Mouse (Mus musculus): ENCODE results near the gene Ttc33. TPM values are rescaled to one million over a fixed set of nuclear protein-coding genes. Genes with fewer than 3 reads are reported as not detected.
A peak's percentile ranks its signal among the peaks of the same experiment; 100 is the strongest.

Ttc33 gene
- total RNA-seq (2022): 10 to 100 TPM; 41.9 to 46.4 (median 43.9) TPM

DNA sequence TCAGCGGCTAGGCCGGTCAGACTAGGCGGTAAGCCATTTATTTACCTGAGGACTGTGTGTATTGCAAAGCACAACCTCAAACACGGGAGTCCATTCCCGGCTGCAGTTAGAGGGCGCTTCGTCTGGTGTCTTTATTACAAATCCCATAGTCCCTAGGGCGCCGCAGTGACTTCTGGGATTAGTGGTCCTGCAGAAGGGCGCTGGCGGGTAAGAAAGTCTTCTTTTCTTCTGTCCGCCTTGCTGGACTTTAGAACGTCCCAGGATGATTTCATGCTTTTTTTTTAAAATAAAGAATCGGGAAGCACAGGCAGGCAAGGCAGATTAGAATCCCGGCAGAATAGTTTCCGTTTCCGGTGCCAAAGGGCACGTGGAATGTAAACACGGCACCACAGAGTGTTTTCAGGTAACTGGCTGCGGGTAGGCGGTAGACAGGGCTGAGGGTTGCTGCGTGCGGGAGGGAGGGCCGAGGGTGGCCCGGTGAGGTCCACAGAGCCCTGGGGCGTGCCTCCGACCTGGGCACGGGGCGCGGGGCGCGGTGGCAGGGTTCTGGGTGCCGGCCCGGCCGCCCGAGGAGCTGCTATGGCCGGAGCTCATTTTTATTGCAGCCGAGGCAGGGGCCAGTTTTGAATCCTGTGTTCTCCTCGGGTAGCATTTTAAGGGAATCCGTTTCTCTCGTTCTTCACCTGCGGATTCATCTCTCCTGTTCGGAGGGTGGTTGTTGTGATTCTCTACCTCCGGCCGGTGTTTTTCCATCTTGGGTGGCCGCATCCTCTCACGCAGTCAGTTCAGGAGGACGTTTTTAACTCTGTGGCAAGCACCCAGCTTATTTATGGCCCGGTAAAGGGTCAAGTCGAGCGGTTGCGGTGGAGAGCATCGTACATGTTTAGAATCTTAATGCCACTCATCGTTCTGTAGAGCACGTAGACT, at the start of gene Ttc33:
Ttc33 (plus strand) TSS at position 160 of the 927 bp plus-strand sequence.
- DNase-seq (ENCODE audit: low spot score): peak; percentile 87

DNA sequence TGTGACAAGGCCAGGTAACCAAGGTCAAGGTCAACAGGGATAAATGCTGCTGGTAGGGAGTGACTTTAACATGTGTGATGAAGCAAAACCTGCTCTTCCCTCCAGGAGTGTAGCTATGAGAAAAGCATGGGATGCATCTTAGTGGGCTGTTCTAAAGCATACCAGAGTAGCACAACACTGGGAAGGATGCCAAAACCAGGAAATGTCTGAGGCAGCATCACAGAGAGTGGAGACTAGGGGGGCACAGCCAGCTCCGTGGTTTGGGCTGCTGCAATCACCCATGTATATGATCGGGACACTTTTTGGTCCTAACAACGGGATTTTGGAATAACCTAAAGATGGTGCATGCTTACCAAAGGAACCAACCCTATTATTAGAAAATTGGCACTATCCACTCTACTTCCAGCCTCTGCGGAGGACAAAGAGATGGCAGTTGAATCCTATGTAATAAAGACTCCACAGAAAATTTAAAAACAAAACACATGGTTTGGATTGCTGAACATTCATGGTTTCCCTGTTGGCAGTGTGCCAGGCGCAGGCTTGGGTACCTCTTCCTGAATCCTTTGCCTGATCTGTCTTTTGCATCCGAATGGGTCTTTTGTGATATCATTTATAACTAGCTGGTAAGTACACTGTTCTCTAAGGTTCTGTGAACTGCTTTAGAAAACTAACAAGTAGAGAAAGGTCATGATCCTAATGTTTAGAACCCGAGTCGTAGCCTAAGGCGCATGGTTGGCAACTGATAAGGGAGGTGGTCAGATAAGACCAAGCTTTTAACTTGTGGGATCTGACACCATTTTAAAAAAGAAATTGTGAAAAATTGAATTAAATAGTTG, 47.1 kb upstream of the Ttc33 start:
- no peak for DNase-seq (ENCODE audit: low spot score)

DNA sequence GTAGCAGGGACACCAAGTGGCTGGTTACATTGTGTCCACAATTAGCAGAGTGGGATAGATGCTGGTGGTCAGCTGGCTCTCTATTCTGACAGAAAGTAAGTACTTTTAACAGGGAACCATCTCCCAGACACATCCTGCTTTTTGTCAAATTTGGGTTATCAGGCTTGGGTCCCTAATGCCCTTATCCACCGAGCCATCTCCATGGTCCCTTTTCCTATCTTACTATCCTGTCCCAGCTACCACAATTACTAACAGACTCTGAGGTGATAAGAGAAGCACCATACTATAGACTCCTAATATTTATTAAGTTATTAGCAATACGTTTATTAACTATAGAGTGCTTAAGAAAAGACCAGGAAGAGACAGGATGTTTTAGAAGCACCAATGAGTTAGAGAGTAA, 46.0 kb upstream of the Ttc33 start:
- no peak for DNase-seq (ENCODE audit: low spot score)

DNA sequence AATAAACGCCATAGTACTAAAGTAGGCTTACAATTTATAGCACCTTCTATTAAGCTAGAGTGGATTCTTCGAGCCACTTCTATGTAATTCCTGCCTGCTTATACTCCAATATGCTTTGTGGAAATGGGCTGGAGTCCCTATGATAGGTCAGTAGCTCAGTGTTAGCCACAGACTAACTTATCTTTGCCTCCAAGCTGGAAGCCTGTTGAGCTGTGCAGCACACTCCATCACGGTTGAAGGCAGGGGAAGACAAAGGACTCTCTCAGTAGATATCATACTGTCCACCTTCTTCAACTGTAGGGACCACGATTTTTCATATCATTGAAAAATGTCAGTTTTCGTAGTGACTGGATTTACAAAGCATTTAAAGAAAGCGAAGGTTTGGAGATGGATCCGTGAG, 45.5 kb upstream of the Ttc33 start:
- DNase-seq (ENCODE audit: low spot score): no peak

DNA sequence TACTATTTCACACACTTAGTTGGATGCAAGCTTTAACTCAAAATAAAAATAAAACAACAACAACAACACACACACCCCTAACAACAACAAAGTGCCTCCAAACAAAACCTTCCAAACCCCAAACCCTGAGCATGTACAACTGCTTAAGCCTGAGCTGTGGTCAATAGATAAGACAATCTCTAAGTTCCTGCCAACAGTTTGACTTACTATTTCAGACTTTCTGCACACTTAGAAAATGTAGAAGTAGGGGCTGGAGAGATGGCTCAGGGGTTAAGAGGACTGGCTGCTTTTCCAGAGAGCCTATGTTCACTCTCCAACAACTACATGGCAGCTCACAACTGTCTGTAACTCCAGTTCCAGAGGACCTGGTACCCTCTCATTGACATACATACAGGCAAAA, 45.0 kb upstream of the Ttc33 start:
- no peak for DNase-seq (ENCODE audit: low spot score)

DNA sequence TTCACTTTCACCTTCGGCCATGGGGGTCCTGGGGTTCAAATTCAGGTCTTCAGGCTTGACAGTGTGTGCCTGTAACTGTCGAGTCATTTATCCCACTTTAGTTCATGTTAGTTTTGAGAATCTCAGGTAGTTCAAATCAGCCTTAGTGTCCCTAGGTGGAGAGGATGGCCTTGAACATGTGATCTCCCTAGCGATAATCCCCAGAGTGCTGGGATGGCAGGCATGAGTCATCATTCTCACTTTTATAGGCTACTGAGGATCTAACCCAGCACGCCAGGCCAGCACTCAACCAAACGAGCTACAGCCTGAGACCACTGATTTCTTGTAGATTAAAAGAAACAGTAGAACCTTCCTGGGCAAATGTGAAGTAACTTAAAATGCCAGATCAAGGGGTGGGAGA, 43.3 kb upstream of the Ttc33 start:
- no peak for DNase-seq (ENCODE audit: low spot score)

DNA sequence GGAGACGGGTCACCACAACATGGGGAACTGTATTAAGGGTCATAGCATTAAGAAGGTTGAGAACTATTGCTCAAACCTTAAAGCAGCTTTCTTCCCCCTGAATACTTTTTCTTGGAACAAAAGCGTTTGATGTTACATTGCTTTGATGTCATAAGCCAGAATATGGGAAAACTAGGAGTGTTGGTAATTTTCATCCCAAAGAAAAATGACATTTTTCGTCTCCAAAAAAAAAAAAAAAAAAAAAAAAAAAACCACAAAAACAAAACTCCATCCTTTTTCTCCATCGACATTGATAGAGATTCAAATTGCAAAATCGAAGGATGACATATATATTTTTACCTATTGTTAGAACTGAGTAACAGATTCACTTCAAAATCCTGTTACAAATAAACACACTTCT, 42.6 kb upstream of the Ttc33 start:
- no peak for DNase-seq (ENCODE audit: low spot score)

DNA sequence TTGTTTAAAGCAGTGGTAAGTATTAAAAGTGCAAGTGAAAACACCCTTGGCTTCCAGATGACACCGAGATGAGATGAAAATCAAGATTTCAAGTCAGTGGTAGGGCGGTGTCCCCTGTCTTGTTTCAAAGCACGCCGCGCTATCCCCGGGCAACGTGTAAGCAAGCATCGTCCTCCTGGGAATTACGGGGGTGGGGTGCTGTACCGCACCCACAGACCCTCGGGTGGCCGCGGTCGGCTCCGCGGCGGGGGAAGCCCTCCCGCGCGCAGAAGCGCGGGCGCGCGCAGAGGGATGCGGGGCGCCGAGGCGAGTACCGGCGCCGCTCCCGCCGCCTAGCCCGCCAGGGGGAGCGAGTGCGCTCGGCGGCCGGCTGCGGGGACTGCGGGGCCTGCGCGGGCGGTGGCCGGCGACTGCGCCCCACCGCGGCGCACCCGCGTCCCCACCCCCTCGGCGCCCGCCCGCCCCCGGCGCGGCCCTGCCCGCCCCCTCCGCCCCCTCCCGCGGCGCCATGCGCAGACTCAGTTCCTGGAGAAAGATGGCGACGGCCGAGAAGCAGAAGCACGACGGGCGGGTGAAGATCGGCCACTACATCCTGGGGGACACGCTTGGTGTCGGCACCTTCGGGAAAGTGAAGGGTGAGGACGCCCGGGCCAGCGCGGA, 41.8 kb upstream of the Ttc33 start, which contains the start of gene Prkaa1:
Prkaa1 (plus strand) TSS at position 501 of the 660 bp plus-strand sequence.
- DNase-seq (ENCODE audit: low spot score): peak; percentile 62

DNA sequence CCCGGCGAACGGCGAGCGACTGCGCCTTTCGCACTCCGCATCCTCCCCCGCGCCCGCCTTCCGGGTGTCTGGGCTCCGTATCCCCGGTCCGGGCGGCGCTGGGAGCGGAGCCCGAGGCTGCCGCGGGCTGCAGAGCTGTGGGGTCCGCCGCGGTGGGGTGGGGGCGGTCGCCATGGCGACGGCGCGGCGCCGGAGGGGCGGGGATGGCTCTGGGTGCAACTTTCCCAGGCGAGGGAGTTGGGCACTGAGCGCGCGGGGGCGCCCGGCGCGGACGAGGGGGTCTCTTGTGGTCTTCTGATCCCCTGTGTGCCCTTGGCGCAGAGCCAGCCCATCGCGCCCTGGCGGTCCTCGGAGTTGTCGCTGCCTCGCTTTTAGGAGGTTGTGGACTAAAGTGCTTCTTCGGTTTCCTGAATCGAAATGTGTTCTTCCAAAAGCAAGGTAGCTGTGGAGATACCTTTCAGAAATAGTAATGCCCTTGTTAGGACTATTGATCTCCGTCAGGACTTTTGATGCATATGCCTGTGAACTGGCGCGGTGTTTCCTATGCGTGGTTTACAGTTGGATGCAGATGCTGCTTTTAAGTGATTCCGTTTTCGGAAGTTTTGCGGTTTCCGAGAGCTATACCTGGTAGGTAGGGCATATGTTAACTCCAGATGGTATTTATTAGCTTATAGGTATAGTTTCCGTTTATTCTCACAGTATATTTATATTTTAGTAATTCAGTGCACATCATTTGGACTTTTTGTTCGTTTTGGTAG, 41.1 kb upstream of the Ttc33 start:
- DNase-seq (ENCODE audit: low spot score): peak; percentile 35

DNA sequence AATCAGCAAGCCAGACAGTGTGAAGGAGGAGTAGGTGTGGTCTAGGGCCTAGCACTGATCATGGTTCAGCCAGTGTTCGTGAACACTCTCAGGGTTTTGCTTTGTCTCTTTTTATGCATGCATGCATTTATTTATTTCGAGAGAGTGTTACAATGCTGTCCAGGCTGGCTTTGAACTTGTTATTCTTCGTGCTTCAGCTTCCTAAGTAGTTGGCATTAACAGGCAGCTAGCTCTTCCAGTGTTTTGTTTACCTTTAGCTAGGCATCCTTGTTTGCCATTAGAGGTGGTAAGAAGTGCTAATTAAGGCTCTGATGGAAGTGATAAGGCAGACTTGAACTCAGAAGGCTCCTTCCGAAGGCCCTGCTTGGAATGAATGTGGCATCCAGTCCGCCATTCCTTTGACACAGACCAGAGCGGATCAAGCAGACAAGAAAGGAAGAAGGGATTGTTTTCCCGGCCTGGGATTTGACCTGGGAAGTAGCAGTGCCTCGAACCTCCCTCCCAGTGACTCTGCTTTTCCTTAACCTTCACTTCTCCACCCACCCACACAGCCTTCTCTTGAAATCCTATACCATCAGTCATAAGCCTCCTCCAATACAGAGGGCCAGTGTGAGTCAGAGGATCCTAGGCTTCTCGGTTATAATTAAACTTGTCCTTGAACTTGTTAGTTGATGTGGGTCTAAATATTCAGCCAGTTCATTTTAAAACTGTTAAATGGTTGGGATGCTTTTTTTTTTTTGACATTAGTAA, 40.0 kb upstream of the Ttc33 start:
- no peak for DNase-seq (ENCODE audit: low spot score)

DNA sequence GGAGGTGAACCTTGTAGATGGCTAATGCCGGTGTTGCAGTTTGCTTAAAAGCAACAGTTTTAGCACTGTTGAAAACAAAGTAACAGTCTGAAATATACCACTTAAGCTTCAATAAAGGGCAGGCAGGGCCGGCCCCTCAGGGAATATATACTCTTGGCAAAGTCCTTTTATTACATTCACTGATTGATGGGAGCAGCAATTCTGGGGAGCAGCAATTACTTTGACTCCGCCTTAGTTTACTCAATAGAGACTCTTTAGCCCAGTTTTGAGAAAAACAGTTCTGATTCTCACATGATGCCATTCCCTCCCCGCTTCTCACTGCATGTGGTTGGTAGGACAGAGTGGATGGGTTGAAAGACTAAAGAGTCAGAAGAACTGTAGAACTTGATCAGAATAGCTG, 36.1 kb upstream of the Ttc33 start:
- no peak for DNase-seq (ENCODE audit: low spot score)

DNA sequence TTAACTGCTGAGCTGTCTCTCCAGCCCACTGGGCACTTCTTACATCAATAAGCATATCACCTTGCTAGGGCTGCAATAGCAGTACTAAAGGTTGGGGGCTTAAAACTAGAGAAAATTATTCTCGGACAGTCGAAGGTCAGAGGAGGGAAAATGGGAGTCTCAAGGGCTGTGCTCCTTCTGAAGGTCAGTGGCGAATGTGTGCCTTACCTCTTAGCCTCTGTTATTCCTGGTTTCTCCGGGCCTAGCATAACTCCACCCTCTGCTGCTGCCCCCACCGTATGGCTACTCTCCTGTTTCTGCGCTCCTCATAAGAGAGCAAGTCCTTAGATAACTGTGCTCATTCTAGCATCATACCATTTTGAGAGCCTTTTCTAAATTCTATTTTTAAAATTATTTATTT, 33.2 kb upstream of the Ttc33 start:
- no peak for DNase-seq (ENCODE audit: low spot score)

DNA sequence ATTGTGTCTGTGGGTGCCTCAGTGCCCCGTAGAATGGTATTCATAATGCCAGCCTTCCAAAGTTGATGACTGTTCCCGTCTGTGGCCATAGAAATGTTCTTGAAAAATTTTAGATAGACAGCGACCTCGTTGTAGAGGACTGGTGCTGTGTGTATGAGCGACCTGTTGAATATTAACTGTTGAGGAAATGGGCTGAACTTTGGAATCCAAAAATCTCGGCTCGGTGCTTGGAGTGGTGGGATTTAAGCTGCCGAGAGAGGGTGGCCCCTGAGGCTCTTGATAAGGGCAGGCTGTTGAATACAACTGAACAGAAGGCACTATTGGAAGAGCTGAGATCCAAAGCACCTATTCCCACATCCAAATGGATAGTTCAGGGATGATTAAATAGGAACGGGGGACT, 30.7 kb upstream of the Ttc33 start:
- DNase-seq (ENCODE audit: low spot score): no peak

DNA sequence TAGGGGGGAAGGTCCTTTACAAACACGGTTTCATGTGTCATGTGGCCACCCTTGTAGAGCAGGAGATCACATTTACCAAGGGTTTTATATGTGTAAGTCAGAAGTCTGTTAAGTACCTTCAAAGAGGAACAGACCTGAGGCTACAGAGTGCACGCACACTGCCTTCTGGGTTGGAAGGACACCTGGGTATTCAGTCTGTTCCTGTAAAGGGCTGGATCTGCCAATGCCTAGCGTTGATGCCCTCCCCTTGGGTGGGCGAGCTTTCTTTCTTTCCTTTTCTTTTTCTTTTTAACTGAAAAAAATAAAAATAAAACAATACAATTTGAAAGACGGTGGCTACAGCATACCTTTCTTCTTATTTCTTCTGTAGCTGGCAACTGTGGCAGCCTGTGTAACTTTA, 30.2 kb upstream of the Ttc33 start:
- DNase-seq (ENCODE audit: low spot score): no peak

DNA sequence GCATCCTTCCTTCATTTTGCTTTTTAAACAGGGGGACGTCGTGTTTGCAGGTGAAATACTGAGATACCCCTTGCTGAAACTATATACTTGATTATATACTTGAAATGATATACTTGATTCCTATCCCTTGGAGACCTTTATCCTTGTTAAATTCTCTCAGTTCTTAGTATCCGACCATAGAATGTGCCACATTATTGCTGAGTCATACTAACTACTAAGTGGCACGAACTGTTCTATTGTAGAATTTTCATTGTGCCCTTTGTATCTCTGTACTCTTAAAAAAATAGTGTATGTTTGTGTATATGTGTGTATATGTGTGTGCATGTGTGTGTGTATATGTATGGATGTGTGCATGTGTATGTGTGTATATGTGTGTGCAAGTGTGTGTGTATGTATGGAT, 29.0 kb upstream of the Ttc33 start:
- DNase-seq (ENCODE audit: low spot score): no peak

DNA sequence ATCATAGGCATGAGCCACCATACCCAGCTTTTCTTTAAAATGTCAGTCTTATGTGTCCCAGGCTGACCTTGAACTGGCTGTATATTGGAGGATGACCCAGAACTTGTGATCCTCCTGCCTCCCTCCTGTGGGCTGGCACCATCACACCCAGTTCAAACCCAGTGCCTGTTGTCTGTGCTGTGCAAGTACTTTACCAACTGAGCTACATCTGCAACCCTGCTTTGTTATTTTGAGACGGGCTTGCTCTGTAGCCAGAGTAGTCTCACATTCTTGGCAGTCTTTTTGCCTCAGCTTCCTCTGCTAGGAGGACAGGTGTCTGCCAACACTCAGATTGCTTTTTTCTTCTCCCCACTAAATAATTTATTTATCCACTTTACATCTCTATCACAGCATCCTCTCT, 27.9 kb upstream of the Ttc33 start:
- DNase-seq (ENCODE audit: low spot score): no peak

DNA sequence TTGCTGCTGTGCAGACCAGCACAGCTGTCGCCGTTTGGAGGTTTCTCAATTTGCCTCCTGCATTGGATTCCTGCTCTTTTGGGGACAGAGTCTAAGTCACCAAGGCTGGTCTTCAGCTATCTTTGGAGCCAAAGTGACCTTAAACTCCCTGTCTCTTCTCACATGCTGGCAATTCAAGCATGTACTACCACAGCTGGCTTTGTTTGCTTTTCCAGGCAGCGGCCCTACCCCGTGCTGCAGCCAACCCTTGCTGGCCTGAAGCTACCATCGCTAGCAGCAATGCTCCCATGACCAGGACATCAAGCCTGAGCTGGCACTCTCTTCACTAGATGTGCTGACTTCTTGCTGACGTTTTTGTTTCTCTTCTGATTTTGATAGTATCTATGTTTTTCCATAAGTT, 26.5 kb upstream of the Ttc33 start:
- DNase-seq (ENCODE audit: low spot score): peak; percentile 26

DNA sequence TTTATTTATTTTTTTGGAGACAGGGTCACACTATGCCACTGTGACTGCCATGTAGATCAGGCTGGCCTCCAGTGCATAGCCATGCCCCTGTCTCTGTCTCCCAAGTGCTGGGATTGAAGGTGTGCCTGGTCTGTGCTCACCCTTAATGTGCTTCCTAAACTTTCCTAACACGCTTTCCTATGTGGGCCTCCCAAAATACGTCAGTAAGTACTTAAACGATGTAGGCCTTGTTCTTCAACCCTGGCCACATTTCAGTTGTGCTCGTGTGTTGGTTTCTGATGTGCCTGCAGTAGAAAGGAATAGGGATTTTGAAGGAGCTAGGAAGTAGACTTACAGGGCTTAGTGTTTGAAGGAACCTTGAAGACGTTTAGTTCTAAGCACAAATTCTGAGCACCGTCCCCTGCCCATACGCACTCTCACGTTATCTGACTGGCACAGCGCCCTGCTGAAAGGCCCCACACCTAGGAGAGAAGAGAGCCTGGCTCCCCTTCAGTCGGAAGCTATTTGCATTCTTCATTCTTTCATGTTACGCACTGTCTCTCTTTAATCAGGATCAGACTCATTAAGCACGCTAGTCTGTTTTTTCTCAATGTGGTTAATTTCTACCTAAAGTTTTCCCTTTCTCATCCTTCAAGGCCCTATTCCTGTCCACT, 20.1 kb upstream of the Ttc33 start:
- no peak for DNase-seq (ENCODE audit: low spot score)

DNA sequence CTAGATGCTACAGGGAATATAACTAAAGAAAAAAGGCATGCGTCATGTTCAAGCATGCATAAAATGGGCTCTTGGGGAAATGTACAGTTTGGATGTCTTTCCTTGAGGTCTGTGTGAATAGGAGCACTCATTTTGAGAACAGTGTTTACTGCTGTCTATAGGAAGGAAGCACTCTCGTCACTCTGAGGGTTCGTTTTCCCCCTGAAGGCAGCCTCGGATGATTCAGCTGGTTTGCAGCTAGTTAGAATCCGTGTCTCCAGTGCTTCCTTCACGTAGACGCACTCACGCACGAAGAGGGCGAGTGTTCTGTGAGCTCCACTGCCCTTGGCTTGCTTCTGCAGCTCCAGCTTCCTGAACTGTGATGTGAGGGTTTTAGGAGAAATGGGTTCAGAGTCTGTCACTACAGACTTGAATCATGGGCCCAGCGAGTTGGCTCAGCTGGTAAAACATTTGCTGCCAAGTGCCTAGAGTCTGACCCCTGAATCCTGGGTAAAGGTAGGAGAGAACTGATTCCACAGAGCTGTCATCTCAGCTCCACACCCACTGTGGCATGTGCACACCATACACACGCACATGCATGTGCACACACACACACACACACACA, 12.0 kb upstream of the Ttc33 start:
- DNase-seq (ENCODE audit: low spot score): no peak
